Mouse (Mus musculus) liver, embryonic 12.5 days (tissue): Measurements from ENCODE around the gene Itprip. TPM values are rescaled to one million over a fixed set of nuclear protein-coding genes. Genes with fewer than 3 reads are reported as not detected.
"Not testable (repeated sequence)": the region's sequence is repeated elsewhere in the genome, so short reads cannot be mapped to it uniquely, and the experiment has no call there.

Experiments
- ATAC-seq: fragments of 200-750 bp; cut with Nextera tagmentation; 2 replicates; pipeline ENCODE4 v1.8.0; 2017; ENCODE audit warnings: moderate number of reproducible peaks, mild to moderate bottlenecking, moderate library complexity
- H3K27ac ChIP-seq: fragments of 300-500 bp; sonication (generic); 2 replicates; pipeline ENCODE4 v1.5.1; 2016; ENCODE audit warnings: mild to moderate bottlenecking
- H3K27me3 ChIP-seq: fragments of 300-500 bp; sonication (generic); replicated peaks from 2 replicates; pipeline ENCODE4 v1.6.1; 2016; ENCODE audit warnings: mild to moderate bottlenecking, moderate library complexity
- H3K36me3 ChIP-seq: fragments of 300-500 bp; sonication (generic); 2 replicates; pipeline ENCODE4 v1.6.1; 2016; ENCODE audit warnings: mild to moderate bottlenecking, moderate library complexity
- H3K4me1 ChIP-seq: fragments of 300-500 bp; sonication (generic); 2 replicates; pipeline ENCODE4 v1.6.1; 2016
- H3K4me2 ChIP-seq: fragments of 300-500 bp; sonication (generic); 2 replicates; pipeline ENCODE4 v1.6.1; 2016; ENCODE audit warnings: mild to moderate bottlenecking, moderate library complexity
- H3K4me3 ChIP-seq: fragments of 300-500 bp; sonication (generic); 2 replicates; pipeline ENCODE4 v1.5.1; 2016; ENCODE audit warnings: mild to moderate bottlenecking, moderate library complexity
- H3K9ac ChIP-seq: fragments of 300-500 bp; sonication (generic); 2 replicates; pipeline ENCODE4 v1.6.1; 2016; ENCODE audit warnings: mild to moderate bottlenecking, moderate library complexity
- H3K9me3 ChIP-seq: fragments of 300-500 bp; sonication (generic); replicated peaks from 2 replicates; pipeline ENCODE4 v1.6.1; 2016; ENCODE audit warnings: mild to moderate bottlenecking, moderate library complexity
- WGBS: fragments of 180-500 bp; shearing (Covaris S2); methylation state at CpG from one replicate; pipeline ENCODE4 v1.1.7; 2016; ENCODE audit not compliant: insufficient replicate concordance; 5-methylcytosine and 5-hydroxymethylcytosine counted together
- microRNA-seq: library from miRNA; unstranded; fragments of <30 nt; microRNA quantifications from one replicate; pipeline ENCODE4, GENCODE M21; 2017
- polyA plus RNA-seq: library from polyadenylated mRNA; unstranded; fragments of >200 nt; fragmentation: Nextera tagmentation; extraction: Ambion mirVana; gene quantifications from 2 replicates; pipeline ENCODE4 v1.2.1, GENCODE M21; 2016

The Itprip gene
- polyA plus RNA-seq, 1 experiment from 2014 or later: 5.3 TPM

DNA sequence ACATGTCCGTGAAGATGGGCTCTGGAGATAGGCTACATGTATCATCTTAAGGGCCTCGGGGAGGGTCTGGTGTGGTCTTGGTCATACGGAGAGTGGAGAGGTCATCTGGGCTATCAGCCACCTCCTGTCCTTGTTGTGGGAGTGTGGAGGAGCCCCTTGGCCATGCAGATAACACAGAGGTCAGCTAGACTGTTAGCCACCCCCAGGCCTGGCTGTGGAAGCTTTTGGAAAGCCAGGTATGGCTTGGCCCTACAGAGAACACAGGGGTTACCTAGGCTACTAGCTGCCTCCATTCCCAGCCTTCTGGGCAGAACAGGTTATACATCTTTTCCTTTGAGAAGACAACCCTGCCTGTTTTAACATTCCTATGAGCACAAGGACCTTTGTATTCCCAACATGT, 56.5 kb downstream of the Itprip start:
- H3K27ac ChIP-seq: no peak overlapping the region
- H3K36me3 ChIP-seq: peaks cover 51% of the 10 kb centered on the region
- 71% methylated on average over 3 of the region's 3 CpGs for WGBS
- H3K9ac ChIP-seq: no peak overlapping the region
- peaks cover 11% of the 10 kb centered on the region for H3K4me1 ChIP-seq
- H3K4me3 ChIP-seq: no peak overlapping the region
- ATAC-seq: no peak
- no peaks in the 10 kb centered on the region for H3K27me3 ChIP-seq
- H3K4me2 ChIP-seq: no peak overlapping the region
- H3K9me3 ChIP-seq: no peaks in the 10 kb centered on the region

DNA sequence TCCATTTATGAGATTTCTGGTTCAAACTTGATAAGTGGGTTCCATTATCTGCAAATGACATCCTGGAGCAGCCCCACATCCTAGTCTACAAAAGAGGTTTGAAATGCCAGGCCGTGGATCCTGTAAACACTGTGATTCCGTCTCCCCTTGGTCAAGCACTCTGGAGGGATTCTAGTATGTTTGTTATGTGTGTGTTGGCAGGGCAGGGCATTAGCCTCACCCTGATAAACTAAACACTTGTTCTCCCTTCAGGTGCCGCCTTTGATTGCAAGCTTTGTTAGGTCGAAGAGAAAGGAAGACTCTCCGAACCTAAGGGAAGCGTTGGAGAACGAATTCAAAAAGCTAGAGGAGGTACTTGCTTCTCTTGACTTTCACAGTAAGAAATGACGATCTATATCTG, 59.9 kb downstream of the Itprip start:
- Histone ChIP-seq H3K27me3 (0 out of 2 replicates have a peak, but pooled peaks cover 5% of the 10 kb centered on the region), H3K9ac (no peak overlapping the region), H3K4me1 (peaks cover 21% of the 10 kb centered on the region), H3K4me3 (no peak overlapping the region), H3K27ac (no peak overlapping the region), H3K9me3 (no peaks in the 10 kb centered on the region), H3K4me2 (no peak overlapping the region), H3K36me3 (peaks cover 51% of the 10 kb centered on the region)
- ATAC-seq: no peak
- WGBS: 77% methylated on average over 8 of the region's 8 CpGs

DNA sequence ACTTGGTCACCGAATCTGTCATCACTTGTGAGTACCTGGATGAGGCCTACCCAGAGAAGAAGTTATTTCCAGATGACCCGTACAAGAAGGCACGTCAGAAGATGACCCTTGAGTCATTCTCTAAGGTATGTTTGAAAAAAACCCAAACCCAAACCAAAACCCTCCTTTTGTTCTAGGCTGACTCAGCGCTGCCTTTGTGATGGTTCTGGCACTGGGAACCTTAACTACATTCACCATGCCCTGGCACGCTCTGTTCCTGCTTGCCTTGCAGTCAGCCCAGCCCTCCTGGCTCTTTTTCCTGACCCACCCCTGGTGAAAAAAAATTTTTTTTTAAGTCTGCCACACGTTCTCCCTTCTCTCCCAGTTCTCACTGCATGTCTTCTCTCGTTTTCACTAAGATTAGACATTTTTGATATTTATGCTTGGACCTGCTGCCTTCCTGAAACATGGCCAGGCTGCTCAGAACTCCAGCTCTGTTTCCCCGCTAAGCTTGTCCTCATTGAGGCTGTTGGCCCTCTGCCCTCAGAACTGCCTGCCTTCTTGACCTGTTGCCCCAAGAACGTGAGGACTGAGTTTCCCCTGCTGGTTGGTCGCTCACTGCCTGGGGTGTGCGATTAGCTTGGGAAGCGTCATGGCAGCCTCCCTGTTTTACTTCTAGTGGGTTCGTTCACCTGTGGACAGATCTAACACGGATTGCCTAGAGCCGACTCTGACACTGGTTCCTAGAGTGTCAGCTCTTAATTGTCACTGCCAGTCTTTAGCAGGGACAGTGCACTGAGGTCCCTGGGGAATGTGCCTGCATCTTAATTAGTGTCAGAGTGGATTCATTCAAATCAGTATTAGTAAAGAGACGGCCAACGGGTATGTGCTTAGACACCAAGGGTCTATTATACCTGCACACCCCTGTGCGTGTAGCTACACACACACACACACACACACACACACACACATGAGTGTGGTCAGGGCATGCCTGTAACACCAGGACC, 60.8 kb downstream of the Itprip start:
- ATAC-seq: no peak
- Histone ChIP-seq H3K27me3 (0 out of 2 replicates have a peak, but pooled peaks cover 7% of the 10 kb centered on the region), H3K4me1 (peaks cover 26% of the 10 kb centered on the region), H3K36me3 (peaks cover 42% of the 10 kb centered on the region), H3K4me2 (no peak overlapping the region), H3K4me3 (no peak overlapping the region), H3K9ac (no peak overlapping the region), H3K27ac (no peak overlapping the region), H3K9me3 (no peaks in the 10 kb centered on the region)
- WGBS: 79% methylated on average over 18 of the region's 18 CpGs

DNA sequence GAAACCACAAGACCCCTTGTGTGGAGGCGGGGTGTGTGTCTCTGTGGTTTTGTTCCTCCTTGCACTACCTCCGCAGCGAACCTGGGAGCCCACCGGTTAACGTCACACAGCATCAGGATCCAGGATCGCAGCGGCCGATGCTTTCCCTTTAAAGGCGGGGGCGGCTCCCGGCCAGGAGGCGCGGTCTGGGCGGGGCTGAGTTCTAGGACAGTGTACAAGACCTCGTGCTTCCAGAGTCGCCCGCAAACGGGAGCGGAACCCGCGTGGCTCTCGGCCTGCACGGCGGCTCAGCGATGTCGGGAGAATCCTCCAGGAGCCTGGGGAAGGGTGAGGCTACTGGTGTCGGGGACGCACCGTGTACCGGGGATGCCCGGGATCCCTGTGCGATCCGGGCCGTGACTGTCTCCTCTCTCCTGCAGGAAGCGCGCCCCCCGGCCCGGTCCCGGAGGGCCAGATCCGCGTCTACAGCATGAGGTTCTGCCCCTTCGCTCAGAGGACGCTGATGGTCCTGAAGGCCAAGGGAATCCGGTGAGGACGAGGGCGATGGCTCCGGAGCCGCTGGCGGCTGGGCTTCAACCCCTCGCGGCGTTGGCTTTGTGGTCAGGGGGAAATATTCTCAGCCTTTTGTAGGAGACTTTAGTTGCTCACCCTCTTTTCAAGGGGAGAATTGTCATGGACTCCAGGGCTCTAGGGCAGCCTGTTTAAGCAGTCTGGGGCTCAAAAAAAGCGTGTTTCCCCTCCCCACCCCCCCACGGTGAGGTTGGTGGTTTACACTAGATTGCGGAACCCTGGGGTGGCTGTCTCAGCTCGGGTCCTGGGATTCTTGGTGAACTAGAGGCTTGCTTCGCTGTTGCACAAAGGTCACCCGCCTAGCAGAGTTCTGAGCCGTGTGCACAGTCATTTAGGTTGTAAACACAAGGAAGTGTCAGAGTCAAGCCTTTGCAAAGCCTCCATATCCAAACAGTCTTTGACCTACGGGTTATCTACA, 64.0 kb downstream of the Itprip start, which contains the start of gene Gsto1:
Gene Gsto1, plus strand, starts transcription at position 175 of the 988 bp plus-strand sequence.
- H3K4me3 ChIP-seq: peak within 1 kb of the TSS; percentile 60
- H3K36me3 ChIP-seq: peaks cover 25% of the 10 kb centered on the region
- H3K4me2 ChIP-seq: peak within 1 kb of the TSS; percentile 84
- H3K9ac ChIP-seq: peak within 1 kb of the TSS; percentile 72
- peak within 1 kb of the TSS; percentile 63 for H3K27ac ChIP-seq
- H3K27me3 ChIP-seq: 0 out of 2 replicates have a peak, but pooled peaks cover 7% of the 10 kb centered on the region
- H3K9me3 ChIP-seq: no peaks in the 10 kb centered on the region
- peak; percentile 90 for ATAC-seq
- WGBS: under 1% methylated on average over 59 of the region's 60 CpGs
- H3K4me1 ChIP-seq: peaks cover 26% of the 10 kb centered on the region

DNA sequence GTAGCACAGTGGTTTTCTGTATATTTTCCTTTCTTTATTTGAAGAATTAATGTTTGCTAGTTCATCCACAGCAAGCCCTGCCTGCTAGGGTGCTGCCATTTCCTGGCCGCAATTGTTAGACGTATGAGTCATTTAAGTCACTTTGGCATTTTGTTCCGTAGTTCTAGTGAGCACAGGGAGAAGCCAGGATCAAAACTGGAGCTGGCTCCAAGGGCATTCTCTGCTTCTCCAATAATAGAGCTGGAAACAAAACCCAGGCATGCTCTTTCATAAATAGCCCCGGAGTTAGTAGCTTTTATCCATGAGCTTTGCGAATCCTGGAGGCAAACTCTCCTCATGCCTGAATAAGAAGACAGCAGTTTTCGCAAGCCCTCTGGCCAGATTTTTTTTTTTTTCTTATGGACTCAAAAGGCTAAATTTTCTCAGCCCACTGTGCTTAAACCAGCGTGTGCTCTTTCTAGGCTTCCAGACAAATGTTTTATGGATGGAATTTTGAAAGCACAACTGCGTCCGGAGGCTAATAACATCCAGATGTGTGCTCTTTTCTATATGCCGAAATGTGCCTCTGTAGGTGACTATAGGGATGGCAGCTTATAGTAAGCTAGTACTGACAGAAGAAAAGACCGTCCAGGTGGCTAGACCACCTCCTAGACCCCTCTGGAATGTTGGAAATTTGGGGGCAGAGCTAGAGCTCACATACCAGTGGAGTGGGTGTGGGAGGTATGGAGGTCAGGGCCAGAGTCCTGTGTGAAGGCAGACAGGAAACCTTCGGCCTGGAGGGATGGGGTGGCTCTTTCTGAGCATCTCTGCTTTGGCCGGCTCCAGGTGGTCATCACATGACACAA, 64.9 kb downstream of the Itprip start:
- Histone ChIP-seq H3K9me3 (no peaks in the 10 kb centered on the region), H3K36me3 (peaks cover 17% of the 10 kb centered on the region), H3K4me1 (peaks cover 26% of the 10 kb centered on the region), H3K27ac (no peak overlapping the region), H3K9ac (peak overlapping the region; percentile 72), H3K4me3 (peak overlapping the region; percentile 60), H3K27me3 (0 out of 2 replicates have a peak, but pooled peaks cover 7% of the 10 kb centered on the region), H3K4me2 (peak overlapping the region; percentile 84)
- WGBS: 36% methylated on average over 13 of the region's 13 CpGs
- ATAC-seq: peak; percentile 71

DNA sequence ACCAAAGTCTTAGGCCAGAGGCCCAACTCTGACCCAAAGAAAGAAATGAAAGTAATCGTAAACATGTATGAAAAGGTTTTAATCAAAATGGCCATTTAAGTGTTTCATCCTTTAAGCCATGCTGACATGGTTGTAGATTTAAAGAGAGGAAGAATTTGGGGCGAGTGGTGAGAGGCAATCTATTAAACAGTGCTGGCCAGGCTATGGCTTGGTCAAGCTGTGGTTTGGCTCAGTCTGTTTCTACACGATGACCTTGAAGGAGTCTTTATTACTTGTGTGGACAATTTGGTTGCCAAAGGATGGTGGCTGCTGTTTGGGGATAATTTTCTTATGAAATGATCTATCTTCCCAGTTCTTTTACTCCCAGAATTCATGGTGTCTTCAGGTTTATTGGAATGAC, 66.0 kb downstream of the Itprip start:
- Histone ChIP-seq H3K27ac (no peak overlapping the region), H3K4me1 (peaks cover 26% of the 10 kb centered on the region), H3K36me3 (peaks cover 8% of the 10 kb centered on the region), H3K9me3 (no peaks in the 10 kb centered on the region), H3K4me3 (no peak overlapping the region), H3K9ac (no peak overlapping the region), H3K4me2 (no peak overlapping the region), H3K27me3 (0 out of 2 replicates have a peak, but pooled peaks cover 7% of the 10 kb centered on the region)
- 67% methylated on average over 3 of the region's 3 CpGs for WGBS
- ATAC-seq: no peak

DNA sequence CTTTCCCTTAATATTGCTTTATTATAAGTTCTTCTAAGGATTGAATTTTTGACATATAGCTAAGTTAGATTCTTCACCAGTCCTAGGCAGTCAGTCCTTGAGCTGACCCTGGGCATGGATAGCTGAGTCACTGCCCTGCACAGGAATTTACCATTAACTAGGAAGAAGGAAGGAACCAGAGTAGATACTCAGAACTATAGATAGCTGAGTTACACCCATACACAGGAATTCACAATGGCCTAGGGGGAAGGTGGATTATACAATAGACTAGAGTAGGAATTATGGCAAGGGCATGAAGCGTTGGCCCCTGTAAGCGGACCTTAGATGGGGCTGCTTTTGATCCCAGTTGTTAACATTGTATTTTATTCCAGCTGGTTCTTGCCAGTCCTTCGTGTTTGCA, 67.0 kb downstream of the Itprip start:
- H3K4me3 ChIP-seq, H3K4me2 ChIP-seq, H3K9ac ChIP-seq, ATAC-seq, H3K27me3 ChIP-seq, H3K9me3 ChIP-seq, H3K27ac ChIP-seq, H3K36me3 ChIP-seq: not testable (repeated sequence)
- WGBS: 71% methylated on average over 3 of the region's 3 CpGs
- H3K4me1 ChIP-seq: peaks cover 26% of the 10 kb centered on the region

DNA sequence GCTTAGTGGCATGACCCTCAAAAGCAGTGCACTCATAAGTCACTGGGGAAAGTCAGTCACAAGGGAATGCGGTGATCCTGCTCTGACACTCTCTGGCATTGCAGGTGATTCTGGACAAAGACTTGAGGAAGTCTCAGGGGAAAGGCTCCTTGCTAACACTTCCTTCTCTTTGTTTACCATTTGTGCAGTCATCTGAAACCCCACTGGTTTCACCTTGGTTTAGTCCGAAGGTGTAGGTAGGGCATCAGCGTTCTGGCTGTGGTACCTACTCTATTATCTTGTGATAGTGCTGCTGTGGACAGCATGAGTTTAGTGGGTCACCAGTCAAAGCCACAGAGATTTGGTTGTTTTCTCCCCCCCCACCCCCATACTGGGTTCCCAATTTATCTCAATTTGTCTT, 69.4 kb downstream of the Itprip start:
- H3K4me2 ChIP-seq: no peak overlapping the region
- no peak overlapping the region for H3K9ac ChIP-seq
- no peak overlapping the region for H3K27ac ChIP-seq
- 70% methylated on average over 3 of the region's 3 CpGs for WGBS
- H3K9me3 ChIP-seq: no peaks in the 10 kb centered on the region
- peaks cover 11% of the 10 kb centered on the region; the same call in 1 of the 2 replicates for H3K4me1 ChIP-seq
- ATAC-seq: no peak
- H3K4me3 ChIP-seq: no peak overlapping the region
- 0 out of 2 replicates have a peak, but pooled peaks cover 7% of the 10 kb centered on the region for H3K27me3 ChIP-seq
- no peaks in the 10 kb centered on the region for H3K36me3 ChIP-seq

Small RNA genes lying within 50 kb of the gene (microRNA-seq; reads per million reads assigned to microRNA genes)
- gene Gm22240: 1.4 reads per million

Other genes starting within 250 kb of the Itprip start
- 0.28 and 0.37 TPM in 2 replicates for gene Col17a1, start 227.2 kb downstream of the Itprip start, polyA plus RNA-seq
- 126 and 129 TPM in 2 replicates for gene Sfr1, start 187.6 kb downstream of the Itprip start, polyA plus RNA-seq
- 119 and 123 TPM in 2 replicates for gene Gsto1, start 64.3 kb downstream of the Itprip start, polyA plus RNA-seq
- gene Gsto2, start 53.8 kb downstream of the Itprip start, polyA plus RNA-seq: 0.29 and 0.31 TPM in 2 replicates
- gene Cfap43, start within 50 bp of the Itprip start, polyA plus RNA-seq: 0.04 TPM in 1 of 2 replicates, not detected in the other
- not detected in 2 replicates for gene Cfap58, start 18.4 kb upstream of the Itprip start, polyA plus RNA-seq